Mouse (Mus musculus) gastrocnemius, adult 18-20 months (tissue): Measurements from ENCODE around the gene Tmem8b. TPM values are rescaled to one million over a fixed set of nuclear protein-coding genes. Genes with fewer than 3 reads are reported as not detected.

Source experiments
- DNase-seq: peaks from one replicate; pipeline ENCODE4 v3.0.0; 2021; ENCODE audit warnings: low spot score
- total RNA-seq, 2 experiments: library from RNA; stranded (reverse); gene quantifications; 2 replicates each; pipeline ENCODE4 v1.2.3; 2021

Gene Tmem8b
- total RNA-seq, 2 experiments from 2014 or later, result 10.9 to 12.7 TPM

- DNase-seq, result no peak
Measured at GRCm38 (mm10) chr4:43713652-43714219, 45.0 kb downstream of the Tmem8b start.

GRCm38 (mm10) chr4:43720491-43721228, 51.9 kb downstream of the Tmem8b start:
- DNase-seq, result no peak

DNA sequence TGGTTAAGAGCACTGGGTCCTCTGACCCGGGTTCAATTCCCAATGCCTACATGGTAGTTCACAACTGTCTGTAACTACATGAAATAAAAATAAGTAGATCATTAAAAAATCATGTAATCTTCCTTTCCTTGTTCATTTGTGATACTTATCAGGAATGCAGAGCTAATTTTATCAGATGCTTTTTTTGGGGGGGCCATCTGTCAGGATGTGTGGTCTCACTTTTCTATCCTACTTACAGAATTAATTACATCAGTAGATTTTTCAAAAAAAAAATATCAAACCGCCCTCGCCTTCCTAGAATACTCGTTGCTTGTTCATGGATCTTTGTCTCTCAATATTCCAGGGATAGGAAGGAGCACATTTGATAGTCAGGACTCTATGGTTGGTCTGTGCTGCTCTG, 53.4 kb downstream of the Tmem8b start:
- no peak for DNase-seq

DNA sequence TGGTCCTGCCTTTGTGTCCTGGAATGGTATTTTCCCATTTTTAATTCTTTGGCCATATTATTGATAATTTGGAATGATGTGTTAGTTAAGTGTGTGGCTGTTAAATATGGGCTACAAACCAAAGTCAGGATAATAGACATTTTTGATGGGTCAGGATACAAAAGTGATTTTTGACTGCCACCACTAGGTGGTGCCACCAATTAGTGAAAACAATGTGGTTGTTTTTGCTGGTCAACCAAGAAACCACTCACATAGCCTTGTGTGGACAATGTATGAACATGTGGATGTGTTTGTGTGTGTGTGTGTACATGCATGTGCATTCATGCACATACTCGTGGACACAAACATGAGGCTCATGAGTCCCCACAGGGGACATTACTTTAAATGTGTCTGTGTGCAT, 56.0 kb downstream of the Tmem8b start:
- peak; percentile 68 for DNase-seq

GRCm38 (mm10) chr4:43726228-43726993, 57.6 kb downstream of the Tmem8b start:
- no peak for DNase-seq

GRCm38 (mm10) chr4:43726995-43727394, 58.2 kb downstream of the Tmem8b start, which contains the start of gene Hrct1:
Gene Hrct1, plus strand, starts transcription at chr4:43727188.
- DNase-seq, result peak; percentile 91

DNA sequence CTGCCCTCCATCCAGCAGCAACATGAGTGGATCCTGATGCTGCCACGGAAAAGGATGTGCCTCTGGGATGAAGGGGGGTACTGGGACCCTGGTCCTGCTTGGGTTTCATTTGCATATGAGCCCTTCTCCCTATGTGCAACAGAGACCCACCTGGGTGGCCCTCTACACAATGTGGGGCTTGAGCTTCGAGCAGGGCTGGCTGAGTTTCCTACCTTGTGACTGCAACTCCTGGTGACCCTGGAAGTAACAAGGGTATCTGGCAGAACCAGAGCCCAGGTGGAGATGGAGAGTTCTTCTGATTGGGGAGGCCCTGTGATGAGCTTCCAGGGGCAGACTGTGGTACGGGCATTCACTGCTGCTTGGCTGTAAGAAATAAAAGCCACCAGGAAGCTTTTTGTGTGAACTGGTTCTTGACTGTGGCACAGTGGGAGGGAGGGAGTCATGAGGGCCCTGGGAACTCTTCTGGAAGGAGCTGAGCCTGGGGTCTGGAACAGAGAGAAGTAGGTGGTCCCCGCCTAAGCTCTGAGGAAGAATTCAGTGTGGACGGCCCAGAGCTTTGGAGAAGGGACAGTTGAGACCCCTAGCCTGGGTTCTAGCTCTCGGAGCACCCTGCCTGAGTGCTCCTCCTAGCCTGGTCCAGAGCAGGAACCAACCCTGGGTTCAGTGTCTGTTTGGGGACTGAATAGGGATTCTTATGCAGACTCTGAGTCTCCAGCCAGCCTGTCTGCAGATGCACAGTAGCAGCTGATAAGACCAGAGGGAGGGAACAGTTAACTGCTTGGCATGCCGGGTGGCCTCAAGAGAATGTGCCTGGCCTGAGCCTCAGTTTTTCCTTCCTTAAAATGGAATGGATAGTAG, 59.2 kb downstream of the Tmem8b start:
- DNase-seq, result no peak

- peak; percentile 85 for DNase-seq
Measured at GRCm38 (mm10) chr4:43728576-43728954, 59.8 kb downstream of the Tmem8b start.

DNA sequence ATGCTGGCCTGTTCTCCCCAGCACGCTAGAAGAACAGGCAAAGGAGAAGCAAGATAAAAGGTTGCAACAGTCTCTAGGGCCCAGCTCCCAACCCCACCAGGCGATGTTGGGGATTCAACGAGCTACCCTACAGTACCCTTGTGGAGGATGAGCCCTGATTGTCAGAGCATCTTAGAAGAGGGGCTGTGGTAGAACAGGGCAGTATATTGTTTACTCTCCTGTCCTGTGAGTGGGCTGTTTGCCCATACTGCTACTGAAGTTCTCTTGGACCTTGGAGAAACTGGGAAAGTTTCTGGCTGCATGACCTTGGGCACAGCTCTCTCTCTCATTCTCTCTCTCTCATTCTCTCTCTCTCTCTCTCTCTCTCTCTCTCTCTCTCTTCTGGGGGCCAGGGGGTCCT, 60.4 kb downstream of the Tmem8b start:
- no peak for DNase-seq

- DNase-seq, result peak; percentile 64
Measured at GRCm38 (mm10) chr4:43729794-43730550, 61.2 kb downstream of the Tmem8b start, which contains the start of gene Spaar. Gene Spaar, plus strand, starts transcription at chr4:43730034.

GRCm38 (mm10) chr4:43730750-43731297, 62.1 kb downstream of the Tmem8b start:
- no peak for DNase-seq

GRCm38 (mm10) chr4:43732171-43732570, 63.4 kb downstream of the Tmem8b start:
- no peak for DNase-seq

DNA sequence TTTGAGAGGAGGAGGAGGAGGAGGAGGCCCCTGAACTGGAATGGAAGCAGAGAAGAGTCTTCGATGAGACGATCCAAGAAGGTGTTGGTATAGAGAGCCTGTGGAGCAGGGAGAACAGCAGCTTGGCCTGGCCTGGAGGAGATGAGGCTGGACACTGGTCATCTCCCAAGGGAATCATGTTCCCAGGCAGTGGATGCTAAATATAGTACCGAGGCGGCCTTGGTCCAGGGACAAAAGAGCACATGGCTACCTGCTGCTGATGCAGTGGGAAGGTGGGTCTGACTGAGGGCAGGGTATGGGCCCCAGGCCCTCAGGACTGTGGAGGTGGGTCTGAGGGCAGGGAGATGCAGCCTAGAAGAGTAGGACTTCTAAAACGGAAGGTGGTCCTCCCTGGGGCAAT, 64.4 kb downstream of the Tmem8b start:
- DNase-seq, result peak; percentile 63

GRCm38 (mm10) chr4:43737144-43737543, 68.4 kb downstream of the Tmem8b start:
- DNase-seq, result no peak

- no peak for DNase-seq
Measured at GRCm38 (mm10) chr4:43738989-43739674, 70.4 kb downstream of the Tmem8b start.

GRCm38 (mm10) chr4:43741526-43741925, 72.8 kb downstream of the Tmem8b start:
- no peak for DNase-seq
